Mouse (Mus musculus): ENCODE results near the gene Alyref. TPM values are rescaled to one million over a fixed set of nuclear protein-coding genes. Genes with fewer than 3 reads are reported as not detected.

Gene Alyref
- polyA plus RNA-seq, 1 experiment = 218 TPM

DNA sequence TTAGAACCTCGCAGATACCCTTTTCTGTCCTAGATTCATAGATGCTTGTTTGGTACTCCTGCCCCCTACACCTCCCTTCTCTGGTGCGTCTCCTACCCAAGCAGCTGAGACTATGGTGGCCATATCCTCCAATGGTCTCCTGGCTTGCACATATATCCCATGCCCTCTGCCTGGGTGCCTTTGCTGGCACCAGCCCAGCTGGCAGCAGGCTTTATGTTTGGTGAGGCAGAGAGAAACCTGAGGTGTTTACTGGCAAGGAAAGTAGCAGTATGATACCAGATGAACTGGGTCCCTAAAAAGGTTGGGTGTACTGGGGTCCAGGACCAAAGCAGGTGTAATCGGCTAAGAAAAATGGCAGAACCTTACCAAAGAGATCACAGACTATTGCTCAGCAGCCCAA is 52.2 kb downstream of the Alyref start:
- Histone ChIP-seq H3K4me3 (ENCODE audit: insufficient read depth, poor library complexity, severe bottlenecking) (no peak overlapping the region), H3ac (ENCODE audit: control insufficient read depth, insufficient read length, low read depth) (no peak overlapping the region), H3K27me3 (ENCODE audit: control insufficient read depth, insufficient read depth, insufficient read length) (no peaks in the 10 kb centered on the region), H3K36me3 (ENCODE audit: control insufficient read depth, insufficient read depth) (peaks cover 8% of the 10 kb centered on the region), H3K79me3 (ENCODE audit: low read depth) (peaks cover 1% of the 10 kb centered on the region), H3K79me2 (ENCODE audit: control insufficient read depth, insufficient read depth) (peaks cover 27% of the 10 kb centered on the region)
- TF ChIP-seq MYOD1 (IDR thresholded peaks at IDR 0.05; ENCODE audit: control insufficient read depth, insufficient read length, low read depth) = no peak
- TF ChIP-seq CTCF (IDR thresholded peaks at IDR 0.05; ENCODE audit: control insufficient read depth, insufficient read depth, insufficient read length) = no peak
- TF ChIP-seq FOSL1 (IDR thresholded peaks at IDR 0.05; ENCODE audit: insufficient read depth, low read length, poor library complexity, severe bottlenecking) = no peak
- TF ChIP-seq CEBPB (IDR thresholded peaks at IDR 0.05; ENCODE audit: low read depth) = no peak
- TF ChIP-seq USF1 (IDR thresholded peaks at IDR 0.05; ENCODE audit: low read depth) = no peak
- no peak for TF ChIP-seq MAX (IDR thresholded peaks at IDR 0.05)
- TF ChIP-seq MYOG (IDR thresholded peaks at IDR 0.05; ENCODE audit: control insufficient read depth, extremely low read depth, insufficient read length) = no peak

DNA sequence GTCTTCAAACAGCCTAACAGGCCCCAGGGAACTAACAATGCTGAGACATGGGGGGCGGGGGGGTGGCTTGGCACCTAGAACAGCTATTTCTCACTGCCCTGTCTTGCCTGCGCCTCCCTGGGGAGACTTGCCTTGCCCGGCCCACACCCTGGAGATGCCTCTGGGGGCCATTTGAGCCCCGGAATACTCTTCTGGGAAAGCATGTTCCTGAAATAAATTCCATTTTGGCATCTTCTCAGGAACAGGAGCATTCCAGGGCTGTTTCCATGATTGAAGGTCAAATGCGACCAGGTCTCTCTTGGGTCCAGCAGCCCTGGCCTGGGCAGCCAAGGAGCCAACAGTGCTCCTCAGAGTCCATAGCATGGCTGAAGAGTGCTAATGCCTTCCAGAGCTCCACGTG is 55.8 kb downstream of the Alyref start:
- Histone ChIP-seq H3ac (ENCODE audit: control insufficient read depth, insufficient read length, low read depth) (no peak overlapping the region), H3K36me3 (ENCODE audit: control insufficient read depth, insufficient read depth) (peaks cover 8% of the 10 kb centered on the region), H3K4me3 (ENCODE audit: insufficient read depth, poor library complexity, severe bottlenecking) (no peak overlapping the region), H3K79me2 (ENCODE audit: control insufficient read depth, insufficient read depth) (peaks cover 2% of the 10 kb centered on the region), H3K27me3 (ENCODE audit: control insufficient read depth, insufficient read depth, insufficient read length) (peaks cover 2% of the 10 kb centered on the region), H3K79me3 (ENCODE audit: low read depth) (no peaks in the 10 kb centered on the region)
- TF ChIP-seq USF1 (IDR thresholded peaks at IDR 0.05; ENCODE audit: low read depth) (no peak), MYOG (IDR thresholded peaks at IDR 0.05; ENCODE audit: control insufficient read depth, extremely low read depth, insufficient read length) (no peak), FOSL1 (IDR thresholded peaks at IDR 0.05; ENCODE audit: insufficient read depth, low read length, poor library complexity, severe bottlenecking) (no peak), MAX (IDR thresholded peaks at IDR 0.05) (no peak), MYOD1 (IDR thresholded peaks at IDR 0.05; ENCODE audit: control insufficient read depth, insufficient read length, low read depth) (no peak), CTCF (IDR thresholded peaks at IDR 0.05; ENCODE audit: control insufficient read depth, insufficient read depth, insufficient read length) (no peak), CEBPB (IDR thresholded peaks at IDR 0.05; ENCODE audit: low read depth) (no peak)

Small RNA genes within 50 kb of the gene (microRNA-seq; reads per million reads assigned to microRNA genes)
- 2.4 reads per million, percentile 42 among the genes with 10 or more reads in this experiment for gene Mir6936 (ENCODE audit: borderline microRNAs expressed)

Other genes with a start within 250 kb of the Alyref start
- gene Actg1, start 249.8 kb downstream of the Alyref start, polyA plus RNA-seq (2012; fragmentation: generic; extraction: Trizol) = 7,516 TPM
- 0.25 TPM for gene Fscn2, start 236.8 kb downstream of the Alyref start, polyA plus RNA-seq (2012; fragmentation: generic; extraction: Trizol)
- gene Faap100, start 219.6 kb downstream of the Alyref start, polyA plus RNA-seq (2012; fragmentation: generic; extraction: Trizol) = 18.0 TPM
- 61.8 TPM for gene Nploc4, start 160.7 kb downstream of the Alyref start, polyA plus RNA-seq (2012; fragmentation: generic; extraction: Trizol)
- gene Tspan10, start 155.7 kb downstream of the Alyref start, polyA plus RNA-seq (2012; fragmentation: generic; extraction: Trizol) = 0.02 TPM
- 0.13 TPM for gene Pde6g, start 144.9 kb downstream of the Alyref start, polyA plus RNA-seq (2012; fragmentation: generic; extraction: Trizol)
- 7.5 TPM for gene Oxld1, start 140.3 kb downstream of the Alyref start, polyA plus RNA-seq (2012; fragmentation: generic; extraction: Trizol)
- gene Ccdc137, start 140.2 kb downstream of the Alyref start, polyA plus RNA-seq (2012; fragmentation: generic; extraction: Trizol) = 24.6 TPM
- gene Arl16, start 130.8 kb downstream of the Alyref start, polyA plus RNA-seq (2012; fragmentation: generic; extraction: Trizol) = 26.4 TPM
- 338 TPM for gene Mrpl12, start 113.8 kb downstream of the Alyref start, polyA plus RNA-seq (2012; fragmentation: generic; extraction: Trizol)
- gene Slc25a10, start 106.5 kb downstream of the Alyref start, polyA plus RNA-seq (2012; fragmentation: generic; extraction: Trizol) = 154 TPM
- not detected for gene Gcgr, start 67.7 kb downstream of the Alyref start, polyA plus RNA-seq (2012; fragmentation: generic; extraction: Trizol)
- 90.7 TPM for gene Mcrip1, start 48.6 kb downstream of the Alyref start, polyA plus RNA-seq (2012; fragmentation: generic; extraction: Trizol)
- 0.12 TPM for gene Ppp1r27, start 47.2 kb downstream of the Alyref start, polyA plus RNA-seq (2012; fragmentation: generic; extraction: Trizol)
- 519 TPM for gene P4hb, start 25.1 kb downstream of the Alyref start, polyA plus RNA-seq (2012; fragmentation: generic; extraction: Trizol)
- gene Arhgdia, start 16.7 kb downstream of the Alyref start, polyA plus RNA-seq (2012; fragmentation: generic; extraction: Trizol) = 1,072 TPM
- gene Anapc11, start 56 bp upstream of the Alyref start, polyA plus RNA-seq (2012; fragmentation: generic; extraction: Trizol) = 254 TPM
- gene Npb, start 10.1 kb upstream of the Alyref start, polyA plus RNA-seq (2012; fragmentation: generic; extraction: Trizol) = not detected
- gene Pcyt2, start 19.6 kb upstream of the Alyref start, polyA plus RNA-seq (2012; fragmentation: generic; extraction: Trizol) = 51.5 TPM
- 21.9 TPM for gene Sirt7, start 26.9 kb upstream of the Alyref start, polyA plus RNA-seq (2012; fragmentation: generic; extraction: Trizol)
- 33.3 TPM for gene Mafg, start 35.2 kb upstream of the Alyref start, polyA plus RNA-seq (2012; fragmentation: generic; extraction: Trizol)
- gene Pycr1, start 45.4 kb upstream of the Alyref start, polyA plus RNA-seq (2012; fragmentation: generic; extraction: Trizol) = 16.1 TPM
- gene Myadml2, start 49.8 kb upstream of the Alyref start, polyA plus RNA-seq (2012; fragmentation: generic; extraction: Trizol) = not detected
- 0.43 TPM for gene Notum, start 62.8 kb upstream of the Alyref start, polyA plus RNA-seq (2012; fragmentation: generic; extraction: Trizol)
- 66.0 TPM for gene Aspscr1, start 74.6 kb upstream of the Alyref start, polyA plus RNA-seq (2012; fragmentation: generic; extraction: Trizol)
- gene Cenpx, start 115.4 kb upstream of the Alyref start, polyA plus RNA-seq (2012; fragmentation: generic; extraction: Trizol) = 57.6 TPM
- gene Lrrc45, start 115.6 kb upstream of the Alyref start, polyA plus RNA-seq (2012; fragmentation: generic; extraction: Trizol) = 13.5 TPM
- gene Rac3, start 123.1 kb upstream of the Alyref start, polyA plus RNA-seq (2012; fragmentation: generic; extraction: Trizol) = 2.5 TPM
- gene Dcxr, start 128.9 kb upstream of the Alyref start, polyA plus RNA-seq (2012; fragmentation: generic; extraction: Trizol) = 15.4 TPM
- gene Cbr2, start 133.7 kb upstream of the Alyref start, polyA plus RNA-seq (2012; fragmentation: generic; extraction: Trizol) = 51.7 TPM
- gene Hmga1b, start 164.4 kb upstream of the Alyref start, polyA plus RNA-seq (2012; fragmentation: generic; extraction: Trizol) = 774 TPM
- 17.6 TPM for gene Rfng, start 185.8 kb upstream of the Alyref start, polyA plus RNA-seq (2012; fragmentation: generic; extraction: Trizol)
- 187 TPM for gene Gps1, start 185.9 kb upstream of the Alyref start, polyA plus RNA-seq (2012; fragmentation: generic; extraction: Trizol)
- gene Dus1l, start 198.0 kb upstream of the Alyref start, polyA plus RNA-seq (2012; fragmentation: generic; extraction: Trizol) = 64.7 TPM
- 199 TPM for gene Fasn, start 226.2 kb upstream of the Alyref start, polyA plus RNA-seq (2012; fragmentation: generic; extraction: Trizol)